Mouse (Mus musculus) gastrocnemius, adult 8-10 months (tissue): ENCODE data around the gene Slc37a1. TPM values are rescaled to one million over a fixed set of nuclear protein-coding genes. Genes with fewer than 3 reads are reported as not detected.
A peak's percentile ranks its signal among the peaks of the same experiment; 100 is the strongest.
"Not testable (repeated sequence)": the region's sequence is repeated elsewhere in the genome, so short reads cannot be mapped to it uniquely, and the experiment has no call there.

Experiments used
- DNase-seq, 2 experiments: peaks; one replicate each; pipeline ENCODE4 v3.0.0; 2022; ENCODE audit warnings: low spot score in 2 of 2
- total RNA-seq, 4 experiments: library from RNA; stranded (reverse); gene quantifications; 2 replicates each; pipeline ENCODE4 v1.2.4; 2022

Gene Slc37a1
- total RNA-seq, 4 experiments from 2014 or later, result 2.4 to 4.6 (median 3.0) TPM

- no peak for DNase-seq
Measured at GRCm38 (mm10) chr17:31267603-31268002, 19.0 kb upstream of the Slc37a1 start.

- DNase-seq, result no peak
Measured at GRCm38 (mm10) chr17:31268016-31268415, 18.6 kb upstream of the Slc37a1 start.

GRCm38 (mm10) chr17:31269761-31270160 lies 16.8 kb upstream of the Slc37a1 start:
- no peak for DNase-seq

- no peak for DNase-seq
Measured at GRCm38 (mm10) chr17:31270246-31270645, 16.3 kb upstream of the Slc37a1 start.

- DNase-seq, result not testable (repeated sequence)
Measured at GRCm38 (mm10) chr17:31270736-31271135, 15.9 kb upstream of the Slc37a1 start.

GRCm38 (mm10) chr17:31271136-31271851 lies 15.3 kb upstream of the Slc37a1 start:
- DNase-seq, result no peak

- no peak for DNase-seq
Measured at GRCm38 (mm10) chr17:31272416-31273165, 14.0 kb upstream of the Slc37a1 start.

- DNase-seq, result no peak
Measured at GRCm38 (mm10) chr17:31273631-31274030, 13.0 kb upstream of the Slc37a1 start.

- DNase-seq, result no peak
Measured at GRCm38 (mm10) chr17:31275181-31275580, 11.4 kb upstream of the Slc37a1 start.

GRCm38 (mm10) chr17:31276207-31276921 lies 10.2 kb upstream of the Slc37a1 start:
- DNase-seq, result no peak

- peak; percentile 97 to 98 for DNase-seq
Measured at GRCm38 (mm10) chr17:31276922-31277918, 9.4 kb upstream of the Slc37a1 start, which contains the start of gene Rsph1. TSS of gene Rsph1 (minus strand) at chr17:31277383.

- no peak for DNase-seq
Measured at GRCm38 (mm10) chr17:31277931-31278330, 8.7 kb upstream of the Slc37a1 start.

- DNase-seq, result no peak
Measured at GRCm38 (mm10) chr17:31279541-31279940, 7.1 kb upstream of the Slc37a1 start.

- no peak for DNase-seq
Measured at GRCm38 (mm10) chr17:31280269-31280668, 6.3 kb upstream of the Slc37a1 start.

- no peak for DNase-seq
Measured at GRCm38 (mm10) chr17:31281830-31282686, 4.5 kb upstream of the Slc37a1 start.

- DNase-seq, result no peak
Measured at GRCm38 (mm10) chr17:31282687-31283053, 3.9 kb upstream of the Slc37a1 start.

GRCm38 (mm10) chr17:31285867-31286266 lies 725 bp upstream of the Slc37a1 start:
- no peak for DNase-seq

GRCm38 (mm10) chr17:31287216-31287615 lies 624 bp downstream of the Slc37a1 start:
- DNase-seq, result no peak

GRCm38 (mm10) chr17:31288999-31289726 lies 2.6 kb downstream of the Slc37a1 start:
- no peak for DNase-seq
